Mouse (Mus musculus) embryonic fibroblast, embryonic 13.5 days (primary cell): ENCODE measurements around the gene Dner.

Experiments used
- CTCF ChIP-seq: IDR thresholded peaks from 2 replicates; pipeline ENCODE4 v1.5.1; 2011; ENCODE audit warnings: mild to moderate bottlenecking, control low read depth, low read length, moderate library complexity, borderline replicate concordance; ENCODE audit not compliant: insufficient read depth
- POLR2A ChIP-seq: IDR thresholded peaks from 2 replicates; pipeline ENCODE4 v1.6.1; 2011; ENCODE audit warnings: low read depth, mild to moderate bottlenecking, control low read depth, low read length, moderate library complexity

GRCm38 (mm10) chr1:84428331-84428730 is 267.7 kb downstream of the Dner start:
- TF ChIP-seq POLR2A (no peak), CTCF (no peak)
